Mouse (Mus musculus) MEL (cell line): ENCODE data around the gene Pxmp4. TPM values are rescaled to one million over a fixed set of nuclear protein-coding genes. Genes with fewer than 3 reads are reported as not detected.

ENCODE experiments used
- DNase-seq: peaks from one replicate; pipeline ENCODE4 v3.0.0; 2011; ENCODE audit warnings: low read depth, low spot score
- H3K27ac ChIP-seq: 2 replicates; pipeline ENCODE4 v1.5.1; 2012; ENCODE audit warnings: low read depth, mild to moderate bottlenecking, control low read depth, low read length, moderate library complexity; ENCODE audit not compliant: control insufficient read depth
- H3K27me3 ChIP-seq, 2 experiments: fragments of 150-350 bp in 1 of 2; sonication (generic) in 1 of 2; 2 replicates each; pipeline ENCODE4 v1.6.1; 2012; ENCODE audit warnings: low read length in 2 of 2, mild to moderate bottlenecking in 2 of 2, improper control_type of control experiment in 1 of 2, moderate library complexity in 1 of 2; ENCODE audit not compliant: insufficient read depth in 2 of 2, control insufficient read depth in 1 of 2
- H3K36me3 ChIP-seq, 2 experiments: 2 replicates each; pipeline ENCODE4 v1.6.1; 2012 to 2014; ENCODE audit warnings: low read length in 2 of 2, improper control_type of control experiment in 1 of 2, inconsistent platforms in 1 of 2, mild to moderate bottlenecking in 1 of 2; ENCODE audit not compliant: insufficient read depth in 2 of 2, control insufficient read depth in 1 of 2
- H3K4me1 ChIP-seq, 2 experiments: fragments of 150-350 bp in 1 of 2; sonication (generic) in 1 of 2; 2 replicates each; pipeline ENCODE4 v1.6.1; 2012; ENCODE audit warnings: low read length in 2 of 2, improper control_type of control experiment in 1 of 2, mild to moderate bottlenecking in 1 of 2; ENCODE audit not compliant: insufficient read depth in 2 of 2, control insufficient read depth in 1 of 2
- H3K4me3 ChIP-seq, 2 experiments: fragments of 150-350 bp in 1 of 2; sonication (generic) in 1 of 2; 2 replicates each; pipeline ENCODE4 v1.5.1; 2012; ENCODE audit warnings: low read depth in 2 of 2, low read length in 2 of 2, mild to moderate bottlenecking in 2 of 2, moderate library complexity in 2 of 2, control low read depth in 1 of 2, improper control_type of control experiment in 1 of 2; ENCODE audit not compliant: control insufficient read depth in 1 of 2, insufficient read depth in 1 of 2
- H3K79me2 ChIP-seq: 2 replicates; pipeline ENCODE4 v1.6.1; 2012; ENCODE audit warnings: mild to moderate bottlenecking, low read length, moderate library complexity; ENCODE audit not compliant: control insufficient read depth, poor library complexity, insufficient read depth
- H3K9ac ChIP-seq: 2 replicates; pipeline ENCODE4 v1.6.1; 2012; ENCODE audit warnings: low read depth, mild to moderate bottlenecking, control low read depth, low read length, moderate library complexity; ENCODE audit not compliant: control insufficient read depth, poor library complexity, severe bottlenecking
- H3K9me3 ChIP-seq: fragments of 150-350 bp; sonication (generic); replicated peaks from 2 replicates; pipeline ENCODE4 v1.6.1; 2012; ENCODE audit warnings: mild to moderate bottlenecking, low read length, improper control_type of control experiment, moderate library complexity; ENCODE audit not compliant: insufficient read depth
- BHLHE40 ChIP-seq: IDR thresholded peaks from 2 replicates; pipeline ENCODE4 v1.6.1; 2012; ENCODE audit warnings: low read depth, mild to moderate bottlenecking, inconsistent platforms, low read length, improper control_type of control experiment, borderline replicate concordance
- CTCF ChIP-seq, 3 experiments: IDR thresholded peaks in 2 of 3; conservative IDR thresholded peaks in 1 of 3; 2 replicates each; pipeline ENCODE4 v1.5.1; 2011 to 2012; ENCODE audit warnings: low read length in 3 of 3, low read depth in 2 of 3, mild to moderate bottlenecking in 2 of 3, improper control_type of control experiment in 1 of 3, inconsistent platforms in 1 of 3, mixed read lengths in 1 of 3, moderate library complexity in 1 of 3; ENCODE audit not compliant: control insufficient read depth in 1 of 3, insufficient read depth in 1 of 3, poor library complexity in 1 of 3, severe bottlenecking in 1 of 3
- E2F4 ChIP-seq: IDR thresholded peaks from 2 replicates; pipeline ENCODE4 v1.6.1; 2011; ENCODE audit warnings: low read depth, low read length, improper control_type of control experiment, borderline replicate concordance
- EP300 ChIP-seq, 2 experiments: IDR thresholded peaks; 2 replicates each; pipeline ENCODE4 v1.6.1; 2011; ENCODE audit warnings: improper control_type of control experiment in 2 of 2, low read length in 2 of 2, low read depth in 1 of 2, mild to moderate bottlenecking in 1 of 2
- GABPA ChIP-seq: IDR thresholded peaks from 2 replicates; pipeline ENCODE4 v1.6.1; 2012; ENCODE audit warnings: low read depth, mild to moderate bottlenecking, inconsistent platforms, low read length, improper control_type of control experiment, moderate library complexity
- GATA1 ChIP-seq: IDR thresholded peaks from 2 replicates; pipeline ENCODE4 v1.6.1; 2011; ENCODE audit warnings: low read depth, low read length, improper control_type of control experiment
- JUND ChIP-seq: IDR thresholded peaks from 2 replicates; pipeline ENCODE4 v1.6.1; 2011; ENCODE audit warnings: low read depth, mild to moderate bottlenecking, improper control_type of control experiment, low read length
- MAZ ChIP-seq: IDR thresholded peaks from 2 replicates; pipeline ENCODE4 v1.6.1; 2012; ENCODE audit warnings: low read depth, mild to moderate bottlenecking, inconsistent platforms, low read length, improper control_type of control experiment
- MEF2A ChIP-seq: IDR thresholded peaks from 2 replicates; pipeline ENCODE4 v1.6.1; 2014; ENCODE audit warnings: low read depth, mild to moderate bottlenecking, inconsistent platforms, low read length, improper control_type of control experiment; ENCODE audit not compliant: poor library complexity, insufficient replicate concordance, severe bottlenecking; ENCODE audit errors: extremely low read depth
- NELFE ChIP-seq: IDR thresholded peaks from 2 replicates; pipeline ENCODE4 v1.6.1; 2011; ENCODE audit warnings: low read depth, low read length, improper control_type of control experiment
- NRF1 ChIP-seq: IDR thresholded peaks from 2 replicates; pipeline ENCODE4 v1.6.1; 2014; ENCODE audit warnings: low read depth, mild to moderate bottlenecking, inconsistent platforms, low read length, improper control_type of control experiment, moderate library complexity; ENCODE audit not compliant: poor library complexity, insufficient read depth, severe bottlenecking
- POLR2AphosphoS2 ChIP-seq: IDR thresholded peaks from 2 replicates; pipeline ENCODE4 v1.6.1; 2011; ENCODE audit warnings: low read length, improper control_type of control experiment
- RAD21 ChIP-seq: IDR thresholded peaks from 2 replicates; pipeline ENCODE4 v1.6.1; 2011; ENCODE audit warnings: mild to moderate bottlenecking, low read depth, low read length, improper control_type of control experiment
- TCF12 ChIP-seq: IDR thresholded peaks from 2 replicates; pipeline ENCODE4 v1.6.1; 2014; ENCODE audit warnings: low read depth, mild to moderate bottlenecking, inconsistent platforms, low read length, improper control_type of control experiment, moderate library complexity
- USF1 ChIP-seq: IDR thresholded peaks from 2 replicates; pipeline ENCODE4 v1.6.1; 2014; ENCODE audit warnings: low read depth, mild to moderate bottlenecking, inconsistent platforms, low read length, improper control_type of control experiment, moderate library complexity
- USF2 ChIP-seq, 2 experiments: IDR thresholded peaks; 2 replicates each; pipeline ENCODE4 v1.6.1; 2011 to 2012; ENCODE audit warnings: improper control_type of control experiment in 2 of 2, low read length in 2 of 2, borderline replicate concordance in 1 of 2, inconsistent platforms in 1 of 2, low read depth in 1 of 2, mild to moderate bottlenecking in 1 of 2; ENCODE audit not compliant: insufficient read depth in 1 of 2
- ZKSCAN1 ChIP-seq: IDR thresholded peaks from 2 replicates; pipeline ENCODE4 v1.6.1; 2012; ENCODE audit warnings: low read depth, mild to moderate bottlenecking, inconsistent platforms, low read length, improper control_type of control experiment, moderate library complexity
- ZMIZ1 ChIP-seq: IDR thresholded peaks from 2 replicates; pipeline ENCODE4 v1.6.1; 2012; ENCODE audit warnings: low read depth, mild to moderate bottlenecking, inconsistent platforms, low read length, improper control_type of control experiment, moderate library complexity
- ZNF384 ChIP-seq: IDR thresholded peaks from 2 replicates; pipeline ENCODE4 v1.6.1; 2012; ENCODE audit warnings: low read depth, mild to moderate bottlenecking, inconsistent platforms, low read length, improper control_type of control experiment
- polyA plus RNA-seq, 2 experiments: library from polyadenylated mRNA; stranded (reverse) in 1 of 2; unstranded in 1 of 2; fragments of >175 nt in 1 of 2; fragments of >200 nt in 1 of 2; gene quantifications; 2 replicates each; pipeline versions ENCODE4 v1.2.1 to v1.2.4; 2012; ENCODE audit warnings: low replicate concordance in 2 of 2, low read depth in 1 of 2; ENCODE audit not compliant: insufficient read length in 2 of 2, insufficient read depth in 1 of 2, missing spikeins in 1 of 2
- total RNA-seq: library from RNA; depleted of rRNA; stranded (reverse); fragments of 300-350 nt; gene quantifications from 2 replicates; pipeline ENCODE4 v1.2.3, GENCODE M21; 2012

The Pxmp4 gene
- total and polyA plus RNA-seq, 3 experiments: 5.9 to 12.2 TPM; not detected in 1

GRCm38 (mm10) chr2:154603638-154604153, at the start of gene Pxmp4 (continued):
- TF ChIP-seq GABPA: no peak
- peak; percentile 19; the same call in 1 of the 2 replicates for TF ChIP-seq GATA1
- no peak for TF ChIP-seq USF1
- no peak for TF ChIP-seq E2F4

GRCm38 (mm10) chr2:154651363-154651762, 47.9 kb upstream of the Pxmp4 start, which contains the start of gene Chmp4b:
Gene Chmp4b (plus strand): TSS chr2:154651705.
- H3K79me2 ChIP-seq: no peaks in the 10 kb centered on the region
- H3K4me3 ChIP-seq: no peak within 1 kb of the TSS
- H3K27me3 ChIP-seq: no peaks in the 10 kb centered on the region; a peak in 1 of 4 replicates
- TF ChIP-seq EP300 (IDR thresholded peaks at IDR 0.05; ENCODE audit: low read depth in 1 of 2, low read length in 2 of 2): no peak
- TF ChIP-seq ZMIZ1: no peak
- no peak for TF ChIP-seq MAZ
- no peak for TF ChIP-seq RAD21
- TF ChIP-seq NRF1: no peak
- TF ChIP-seq MEF2A: no peak
- TF ChIP-seq TCF12: no peak
- TF ChIP-seq GATA1: no peak
- TF ChIP-seq POLR2AphosphoS2: no peak
- TF ChIP-seq ZKSCAN1: no peak
- no peak for TF ChIP-seq JUND
- no peak for TF ChIP-seq ZNF384
- TF ChIP-seq GABPA: no peak
- no peak for TF ChIP-seq CTCF (IDR thresholded peaks at IDR 0.05 in 2 of 3, conservative IDR thresholded peaks at IDR 0.05 in 1 of 3; ENCODE audit: control insufficient read depth in 1 of 3, insufficient read depth in 1 of 3, low read depth in 2 of 3, low read length in 3 of 3, poor library complexity in 1 of 3, severe bottlenecking in 1 of 3)
- TF ChIP-seq NELFE: no peak
- TF ChIP-seq BHLHE40: no peak
- H3K36me3 ChIP-seq: peaks cover 0 to 6% of the 10 kb centered on the region in 2 experiments; a peak in 2 of 4 replicates
- no peak within 1 kb of the TSS for H3K9ac ChIP-seq
- H3K9me3 ChIP-seq: no peaks in the 10 kb centered on the region
- no peak for DNase-seq
- H3K27ac ChIP-seq: no peak within 1 kb of the TSS
- peaks cover 4% of the 10 kb centered on the region in 2 experiments for H3K4me1 ChIP-seq

- Histone ChIP-seq H3K9ac (no peak overlapping the region), H3K4me1 (no peaks in the 10 kb centered on the region), H3K9me3 (no peaks in the 10 kb centered on the region), H3K36me3 (no peaks in the 10 kb centered on the region), H3K4me3 (no peak overlapping the region), H3K79me2 (no peaks in the 10 kb centered on the region), H3K27ac (no peak overlapping the region), H3K27me3 (no peaks in the 10 kb centered on the region; a peak in 1 of 4 replicates)
- no peak for DNase-seq
- TF ChIP-seq USF2 (IDR thresholded peaks at IDR 0.05; ENCODE audit: borderline replicate concordance in 1 of 2, insufficient read depth in 1 of 2, low read depth in 1 of 2, low read length in 2 of 2) (no peak), EP300 (IDR thresholded peaks at IDR 0.05; ENCODE audit: low read depth in 1 of 2, low read length in 2 of 2) (no peak), CTCF (IDR thresholded peaks at IDR 0.05 in 2 of 3, conservative IDR thresholded peaks at IDR 0.05 in 1 of 3; ENCODE audit: control insufficient read depth in 1 of 3, insufficient read depth in 1 of 3, low read depth in 2 of 3, low read length in 3 of 3, poor library complexity in 1 of 3, severe bottlenecking in 1 of 3) (peak; percentile 7 to 25 (median 8); a peak in 3 of 6 replicates)
These were observed 46.9 kb upstream of the Pxmp4 start for GRCm38 (mm10) chr2:154650404-154650803.
